Mouse (Mus musculus): ENCODE measurements around the gene Myo3b. TPM values are rescaled to one million over a fixed set of nuclear protein-coding genes. Genes with fewer than 3 reads are reported as not detected.

Gene Myo3b
- polyA plus RNA-seq, 1 experiment from 2014 or later = 0.12 TPM

DNA sequence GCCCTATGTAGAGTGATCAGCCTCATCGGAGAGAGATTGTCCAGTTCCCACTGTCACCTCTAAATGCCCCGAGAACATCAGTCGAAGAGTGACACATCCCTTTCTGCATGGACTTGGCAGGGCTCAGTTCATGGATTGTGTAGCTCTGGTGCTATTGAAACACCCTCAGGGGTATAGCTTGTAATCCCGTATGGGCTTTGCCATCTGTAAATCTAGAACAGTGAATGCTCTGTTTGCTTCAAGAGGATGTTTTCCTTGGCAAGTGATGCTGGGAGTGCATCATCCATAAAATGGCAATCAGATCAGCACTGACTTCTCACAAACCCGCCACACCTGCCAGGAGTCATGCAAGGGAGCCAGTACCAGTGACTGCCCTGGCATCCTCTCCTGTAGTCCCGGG is 380.4 kb downstream of the Myo3b start:
- Histone ChIP-seq H3K9me3 (no peaks in the 10 kb centered on the region), H3K36me3 (no peaks in the 10 kb centered on the region), H3K27ac (no peak overlapping the region), H3K4me1 (replicated peaks) (no peaks in the 10 kb centered on the region), H3K4me2 (no peak overlapping the region), H3K4me3 (no peak overlapping the region), H3K27me3 (no peaks in the 10 kb centered on the region), H3K9ac (no peak overlapping the region)
- WGBS = 89% methylated on average over 6 of the region's 6 CpGs
- ATAC-seq (ENCODE audit: low FRiP score) = no peak

DNA sequence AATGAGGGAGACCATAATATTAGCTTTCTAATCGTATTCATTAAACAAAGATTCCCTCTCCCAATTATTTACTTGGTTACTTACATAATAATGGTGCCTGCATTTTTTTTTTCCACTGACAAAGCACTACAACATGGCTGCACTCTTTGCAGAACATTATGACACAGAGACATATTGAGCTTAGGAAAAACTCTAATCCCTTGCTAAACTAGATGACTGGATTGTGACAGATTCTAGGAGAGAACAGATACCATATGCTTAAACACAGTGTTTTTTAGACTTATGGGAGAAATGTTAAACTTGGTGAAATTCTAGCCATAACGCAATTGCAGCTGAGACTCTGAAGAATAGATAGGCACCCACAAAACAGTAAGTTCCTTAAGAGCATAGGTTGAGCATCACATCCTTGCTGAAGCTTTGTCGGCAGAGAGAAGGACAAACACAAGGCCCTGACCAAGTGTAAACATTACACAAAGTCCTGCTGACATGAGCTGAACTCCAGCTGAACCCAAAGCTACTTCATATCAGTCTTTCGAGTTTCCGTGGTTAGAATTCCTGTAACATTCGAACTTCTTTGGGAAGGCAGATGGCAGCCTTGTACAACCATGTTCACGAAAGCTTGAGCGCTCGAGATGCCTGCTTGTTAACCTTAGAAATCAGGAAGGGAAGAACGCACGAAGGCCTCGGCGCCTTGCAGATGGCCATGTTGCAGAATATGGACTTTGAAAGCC is 382.4 kb downstream of the Myo3b start:
- H3K27ac ChIP-seq = no peak overlapping the region
- WGBS = 91% methylated on average over 13 of the region's 13 CpGs
- H3K36me3 ChIP-seq = no peaks in the 10 kb centered on the region
- no peak overlapping the region for H3K4me3 ChIP-seq
- H3K4me2 ChIP-seq = no peak overlapping the region
- no peaks in the 10 kb centered on the region for H3K27me3 ChIP-seq
- no peaks in the 10 kb centered on the region for H3K9me3 ChIP-seq
- H3K4me1 ChIP-seq (replicated peaks) = no peaks in the 10 kb centered on the region
- no peak for ATAC-seq (ENCODE audit: low FRiP score)
- H3K9ac ChIP-seq = no peak overlapping the region

DNA sequence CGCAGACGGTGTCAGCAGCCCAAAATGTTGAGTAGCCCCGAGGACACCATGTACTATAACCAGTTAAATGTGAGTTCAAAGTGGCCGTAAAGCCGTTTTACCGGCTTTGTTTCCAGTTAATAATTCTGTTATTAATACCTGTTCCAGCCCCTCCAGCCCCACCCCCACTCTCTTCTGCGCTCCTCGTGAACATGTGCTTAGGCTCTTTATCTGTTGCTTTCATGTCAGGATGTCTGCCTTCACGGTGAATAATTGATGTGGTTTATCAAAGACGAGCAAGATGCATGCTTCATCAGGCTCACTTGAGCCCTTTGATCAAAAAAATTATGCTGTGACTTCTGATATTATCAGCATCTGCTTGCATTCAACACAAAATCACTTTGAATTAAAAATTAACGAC is 386.7 kb downstream of the Myo3b start:
- H3K4me2 ChIP-seq = no peak overlapping the region
- H3K27me3 ChIP-seq = no peaks in the 10 kb centered on the region
- no peaks in the 10 kb centered on the region for H3K36me3 ChIP-seq
- no peaks in the 10 kb centered on the region for H3K9me3 ChIP-seq
- no peak for ATAC-seq (ENCODE audit: low FRiP score)
- no peak overlapping the region for H3K4me3 ChIP-seq
- H3K4me1 ChIP-seq (replicated peaks) = no peaks in the 10 kb centered on the region
- 64% methylated on average over 11 of the region's 11 CpGs for WGBS
- H3K9ac ChIP-seq = no peak overlapping the region
- no peak overlapping the region for H3K27ac ChIP-seq

DNA sequence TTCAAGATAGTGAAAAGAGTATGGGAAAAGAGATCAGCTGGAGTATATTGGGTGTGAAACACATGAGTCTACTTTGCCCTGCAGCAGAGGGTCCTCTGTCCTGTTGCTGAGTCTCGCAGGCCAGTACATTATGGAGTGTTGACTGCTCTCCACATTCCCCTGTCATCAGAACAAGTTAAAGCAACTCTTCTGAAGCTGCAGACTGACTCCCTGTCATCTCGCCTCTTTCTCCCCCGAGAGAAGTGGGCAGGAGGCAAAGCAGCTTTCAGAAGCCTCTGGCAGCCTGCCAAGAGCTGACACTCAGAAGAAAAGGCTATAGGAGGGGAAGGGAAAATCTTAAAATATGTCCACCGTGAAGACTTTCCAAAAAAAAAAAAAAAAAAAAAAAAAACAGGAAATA is 404.1 kb downstream of the Myo3b start:
- 4% methylated on average over 4 of the region's 4 CpGs for WGBS
- peak overlapping the region; percentile 37 for H3K4me2 ChIP-seq
- H3K9me3 ChIP-seq = no peaks in the 10 kb centered on the region
- ATAC-seq (ENCODE audit: low FRiP score) = no peak
- H3K4me1 ChIP-seq (replicated peaks) = peaks cover 20% of the 10 kb centered on the region
- no peak overlapping the region for H3K27ac ChIP-seq
- H3K36me3 ChIP-seq = no peaks in the 10 kb centered on the region
- no peak overlapping the region for H3K4me3 ChIP-seq
- H3K9ac ChIP-seq = no peak overlapping the region
- H3K27me3 ChIP-seq = no peaks in the 10 kb centered on the region

DNA sequence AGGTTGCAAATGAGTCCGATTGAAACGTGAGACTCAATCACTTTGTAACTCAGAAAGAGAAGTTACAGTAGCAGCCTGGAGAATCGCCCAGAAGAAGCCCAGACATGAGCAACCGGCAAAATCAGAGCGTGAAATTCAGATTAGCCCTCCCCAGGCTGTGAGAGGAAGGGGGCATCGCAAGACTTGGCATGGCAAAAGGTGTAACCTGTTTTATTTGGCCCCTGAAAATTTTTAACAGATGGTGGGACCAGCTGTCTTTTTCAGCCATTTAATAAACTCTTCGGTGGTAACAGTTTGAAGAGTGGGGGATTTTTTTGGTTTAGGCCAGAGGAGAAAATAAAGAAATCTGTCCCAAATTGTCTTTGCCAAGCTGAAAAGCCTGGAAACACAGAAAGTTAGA is 405.2 kb downstream of the Myo3b start:
- Histone ChIP-seq H3K4me1 (replicated peaks) (peaks cover 20% of the 10 kb centered on the region), H3K9me3 (no peaks in the 10 kb centered on the region), H3K36me3 (no peaks in the 10 kb centered on the region), H3K27me3 (no peaks in the 10 kb centered on the region), H3K9ac (no peak overlapping the region), H3K27ac (0 out of 2 replicates have a peak overlapping the region, but pooled peaks have one; percentile 4), H3K4me2 (peak overlapping the region; percentile 37), H3K4me3 (no peak overlapping the region)
- WGBS = 8% methylated on average over 7 of the region's 7 CpGs
- no peak for ATAC-seq (ENCODE audit: low FRiP score)

DNA sequence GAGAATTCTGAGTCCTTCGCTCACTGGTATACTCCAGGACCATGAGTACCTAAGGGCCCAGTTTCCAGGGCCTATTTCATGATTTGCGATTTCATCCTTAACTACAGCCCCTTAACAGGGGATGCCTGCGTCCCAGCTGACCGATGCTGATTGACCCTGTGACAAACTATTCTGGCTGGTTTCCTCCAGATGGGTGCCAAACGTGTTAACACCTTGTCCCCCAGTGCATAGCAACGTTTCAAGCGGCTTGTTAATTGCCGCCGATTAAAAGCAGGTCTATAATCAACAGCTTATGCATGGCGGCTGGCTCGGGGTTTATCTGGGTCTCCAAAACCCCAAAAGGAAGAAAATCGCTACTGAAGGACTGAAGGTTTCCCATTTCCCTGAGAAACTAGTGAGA is 417.3 kb downstream of the Myo3b start:
- Histone ChIP-seq H3K27ac (no peak overlapping the region), H3K27me3 (peaks cover 14% of the 10 kb centered on the region; the same call in 1 of the 2 replicates), H3K36me3 (no peaks in the 10 kb centered on the region), H3K9ac (no peak overlapping the region), H3K4me2 (peak overlapping the region; percentile 48), H3K9me3 (no peaks in the 10 kb centered on the region), H3K4me3 (peak overlapping the region; percentile 30), H3K4me1 (replicated peaks) (no peaks in the 10 kb centered on the region; the same call in 1 of the 2 replicates)
- 7% methylated on average over 12 of the region's 12 CpGs for WGBS
- ATAC-seq (ENCODE audit: low FRiP score) = no peak

DNA sequence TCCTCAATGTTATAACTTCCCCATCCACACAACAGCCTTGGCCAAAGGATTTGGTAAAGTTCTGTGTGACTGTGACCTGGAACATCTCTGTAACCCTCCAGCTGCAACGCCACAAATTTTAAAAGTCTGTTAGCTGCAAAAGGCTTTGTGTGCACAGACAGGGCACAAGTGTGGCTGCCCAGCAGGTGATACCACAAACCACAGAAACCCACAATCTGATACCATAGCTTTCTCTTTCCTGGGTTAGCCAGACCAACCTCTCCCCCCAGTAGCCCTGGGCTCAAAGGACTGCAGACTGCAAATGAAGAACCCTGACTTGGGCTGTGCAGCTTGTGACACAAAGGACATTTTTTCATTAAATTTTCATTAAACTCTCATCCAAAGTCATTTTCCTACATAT is 424.7 kb downstream of the Myo3b start:
- Histone ChIP-seq H3K9me3 (no peaks in the 10 kb centered on the region), H3K4me2 (no peak overlapping the region), H3K27ac (no peak overlapping the region), H3K27me3 (peaks cover 13% of the 10 kb centered on the region), H3K4me3 (no peak overlapping the region), H3K36me3 (no peaks in the 10 kb centered on the region), H3K9ac (no peak overlapping the region), H3K4me1 (replicated peaks) (no peaks in the 10 kb centered on the region)
- no peak for ATAC-seq (ENCODE audit: low FRiP score)
- WGBS = 80% methylated on average over 1 of the region's 1 CpGs

DNA sequence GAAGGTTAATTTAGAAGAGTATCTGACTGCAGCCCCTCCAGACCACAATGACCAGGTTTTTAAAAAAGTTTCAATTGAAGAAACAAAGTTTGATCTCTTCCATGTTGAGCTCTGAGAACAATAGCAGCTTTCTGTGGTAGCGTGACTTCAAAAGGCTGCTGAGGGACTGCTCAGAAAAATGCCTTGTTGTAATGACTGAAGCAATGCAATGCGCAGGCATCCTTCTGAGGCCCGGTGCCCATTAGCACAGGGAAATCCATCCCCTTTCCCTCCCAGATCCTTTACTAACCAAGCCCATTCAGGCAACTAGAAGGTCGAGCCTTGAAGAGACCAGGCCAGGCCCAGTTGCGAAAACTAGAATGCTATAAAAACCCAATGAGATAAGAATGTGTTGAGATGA is 432.2 kb downstream of the Myo3b start:
- 12% methylated on average over 5 of the region's 5 CpGs for WGBS
- H3K9ac ChIP-seq = no peak overlapping the region
- H3K9me3 ChIP-seq = no peaks in the 10 kb centered on the region
- no peak for ATAC-seq (ENCODE audit: low FRiP score)
- no peak overlapping the region for H3K27ac ChIP-seq
- H3K4me3 ChIP-seq = no peak overlapping the region
- H3K4me2 ChIP-seq = no peak overlapping the region
- no peaks in the 10 kb centered on the region for H3K36me3 ChIP-seq
- peaks cover 40% of the 10 kb centered on the region for H3K4me1 ChIP-seq (replicated peaks)
- peaks cover 70% of the 10 kb centered on the region for H3K27me3 ChIP-seq

DNA sequence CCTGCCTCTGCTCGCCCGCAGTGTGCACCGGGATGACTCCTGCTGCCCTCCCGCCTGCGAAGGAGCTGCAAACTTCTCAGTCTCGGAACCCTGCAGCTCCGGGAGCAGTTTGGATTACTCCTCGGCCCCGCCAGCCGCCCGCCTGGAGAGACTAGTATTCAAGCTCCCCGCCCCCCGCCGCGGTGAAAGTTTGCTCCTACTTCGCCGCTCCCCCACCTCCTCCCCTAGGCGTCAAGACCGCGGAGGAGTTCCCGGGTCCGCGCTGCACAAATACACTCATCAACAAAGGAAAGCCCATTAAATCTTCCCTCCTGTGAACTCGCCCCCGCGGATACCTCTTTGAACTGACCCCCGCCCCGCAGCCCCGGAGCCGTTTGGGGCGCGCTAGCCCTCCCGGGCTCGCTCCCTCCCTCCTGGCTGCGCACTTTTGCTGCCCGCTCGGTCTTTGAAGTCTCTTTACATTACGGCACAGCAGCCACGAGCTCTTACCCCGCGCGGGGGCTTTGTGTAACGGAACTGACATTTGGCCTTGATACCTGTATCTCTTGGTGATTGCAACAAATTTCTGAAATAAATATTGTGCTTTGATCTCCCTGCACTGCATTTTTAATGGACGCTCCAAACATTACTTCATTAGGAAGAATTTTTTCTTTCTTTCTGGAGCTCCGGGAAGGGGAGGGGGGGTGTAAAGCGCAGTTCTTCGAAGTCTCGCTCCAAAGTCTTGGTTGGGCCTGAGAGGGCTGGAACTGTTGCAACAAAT is 433.1 kb downstream of the Myo3b start:
- H3K4me2 ChIP-seq = peak overlapping the region; percentile 59

More for the DNA sequence above, 433.1 kb downstream of the Myo3b start:
- Histone ChIP-seq H3K9ac (peak overlapping the region; percentile 43), H3K36me3 (no peaks in the 10 kb centered on the region), H3K4me3 (peak overlapping the region; percentile 35), H3K9me3 (no peaks in the 10 kb centered on the region), H3K27ac (no peak overlapping the region), H3K27me3 (peaks cover 76% of the 10 kb centered on the region), H3K4me1 (replicated peaks) (peaks cover 49% of the 10 kb centered on the region)
- no peak for ATAC-seq (ENCODE audit: low FRiP score)
- under 1% methylated on average over 48 of the region's 48 CpGs for WGBS

Other genes with a start within 250 kb of the Myo3b start
- gene Ccdc173, start 249.6 kb upstream of the Myo3b start, polyA plus RNA-seq (2015; fragmentation: Nextera tagmentation; extraction: Ambion mirVana) = 4.0 and 4.4 TPM in 2 replicates
- gene Phospho2, start 249.5 kb upstream of the Myo3b start, polyA plus RNA-seq (2015; fragmentation: Nextera tagmentation; extraction: Ambion mirVana) = 41.3 and 43.3 TPM in 2 replicates
- gene Klhl23, start 217.2 kb upstream of the Myo3b start, polyA plus RNA-seq (2015; fragmentation: Nextera tagmentation; extraction: Ambion mirVana) = 66.8 and 67.4 TPM in 2 replicates
- gene Ssb, start 177.6 kb upstream of the Myo3b start, polyA plus RNA-seq (2015; fragmentation: Nextera tagmentation; extraction: Ambion mirVana) = 335 and 355 TPM in 2 replicates
- 28.5 and 30.4 TPM in 2 replicates for gene Mettl5, start 153.5 kb upstream of the Myo3b start, polyA plus RNA-seq (2015; fragmentation: Nextera tagmentation; extraction: Ambion mirVana)
- 15.1 and 15.8 TPM in 2 replicates for gene Ubr3, start 141.9 kb upstream of the Myo3b start, polyA plus RNA-seq (2015; fragmentation: Nextera tagmentation; extraction: Ambion mirVana)